Mouse (Mus musculus) lung, adult 18-20 months (tissue): ENCODE measurements at regions not wholly inside any gene's neighbourhood (a gene's known extent, or its start where the extent isn't known, plus 50 kb on each side); places are given as distances from the start of the nearest gene placed in this dataset.
A peak's percentile ranks its signal among the peaks of the same experiment; 100 is the strongest.

Experiments
- DNase-seq, 2 experiments: peaks; one replicate each; pipeline ENCODE4 v3.0.0; 2022; ENCODE audit warnings: mixed read lengths in 2 of 2

- DNase-seq: no peak
These were observed 279.9 kb upstream of the Adamts16 start for GRCm38 (mm10) chr13:71121484-71121883.

- peak in 1 of 2 experiments; percentile 8 for DNase-seq
These were observed 266.6 kb upstream of the Adamts16 start for GRCm38 (mm10) chr13:71108175-71108574.

- peak in 1 of 2 experiments; percentile 27 for DNase-seq
These were observed 263.7 kb upstream of the Adamts16 start for GRCm38 (mm10) chr13:71105229-71105838.

GRCm38 (mm10) chr13:71104419-71105228, 263.0 kb upstream of the Adamts16 start:
- DNase-seq: no peak

GRCm38 (mm10) chr13:71084301-71084700, 242.7 kb upstream of the Adamts16 start:
- DNase-seq: no peak

GRCm38 (mm10) chr13:71075916-71076315, 234.3 kb upstream of the Adamts16 start:
- no peak for DNase-seq

GRCm38 (mm10) chr13:71074012-71074411, 232.4 kb upstream of the Adamts16 start:
- no peak for DNase-seq

GRCm38 (mm10) chr13:71068757-71069201, 227.2 kb upstream of the Adamts16 start:
- no peak for DNase-seq

- no peak for DNase-seq
These were observed 226.4 kb upstream of the Adamts16 start for GRCm38 (mm10) chr13:71068011-71068410.

GRCm38 (mm10) chr13:71065568-71065967, 224.0 kb upstream of the Adamts16 start:
- DNase-seq: no peak

- no peak for DNase-seq
These were observed 223.1 kb upstream of the Adamts16 start for GRCm38 (mm10) chr13:71064590-71065307.

- no peak for DNase-seq
These were observed 212.0 kb upstream of the Adamts16 start for GRCm38 (mm10) chr13:71053361-71054264.

- no peak for DNase-seq
These were observed 209.0 kb upstream of the Adamts16 start for GRCm38 (mm10) chr13:71050646-71051045.

GRCm38 (mm10) chr13:71036000-71036399, 194.4 kb upstream of the Adamts16 start:
- no peak for DNase-seq

GRCm38 (mm10) chr13:71034926-71035687, 193.5 kb upstream of the Adamts16 start:
- no peak for DNase-seq

GRCm38 (mm10) chr13:71008216-71008615, 166.6 kb upstream of the Adamts16 start:
- DNase-seq: no peak

- peak in 1 of 2 experiments; percentile 13 for DNase-seq
These were observed 164.5 kb upstream of the Adamts16 start for GRCm38 (mm10) chr13:71006117-71006516.

- peak in 1 of 2 experiments; percentile 14 for DNase-seq
These were observed 161.9 kb upstream of the Adamts16 start for GRCm38 (mm10) chr13:71003517-71003916.

- peak in 1 of 2 experiments; percentile 5 for DNase-seq
These were observed 159.7 kb upstream of the Adamts16 start for GRCm38 (mm10) chr13:71001278-71001677.

GRCm38 (mm10) chr13:71000422-71001008, 158.9 kb upstream of the Adamts16 start:
- DNase-seq: no peak

- no peak for DNase-seq
These were observed 151.9 kb upstream of the Adamts16 start for GRCm38 (mm10) chr13:70993522-70993921.
